In genomic region chr2:51649887-51650286, GRCm38 (mm10) we compare ENCODE assay signal across 20 mouse cellular contexts. TPM values are rescaled to one million over a fixed set of nuclear protein-coding genes. Genes with fewer than 3 reads are reported as not detected.
"Had no signal": no experiment of that assay in that cellular context is flagged by ENCODE, and none has a peak within 500 bp of the region (broad histone marks: within the 10 kb centered on the region; RNA-seq: fewer than 3 reads in every experiment).

No protein-coding gene starts in this region.

- H3K27ac ChIP-seq: kidney, embryonic 15.5 days; limb, embryonic 13.5 days; liver, embryonic 14.5 days; neural tube, embryonic 13.5 days had no signal

- DNase-seq: kidney, adult 2 months; kidney, postnatal 14 days; left cerebral cortex, postnatal 4 days; lung, adult 18-20 months; right cerebral cortex, postnatal 14 days; thymus, adult 18-20 months; thymus, postnatal 14 days had no signal

- H3K27me3 ChIP-seq: kidney, embryonic 15.5 days; limb, embryonic 13.5 days; neural tube, embryonic 13.5 days had no signal

- H3K9me3 ChIP-seq: kidney, embryonic 15.5 days; limb, embryonic 13.5 days; neural tube, embryonic 13.5 days had no signal

- H3K4me3 ChIP-seq: kidney, embryonic 15.5 days; limb, embryonic 13.5 days; neural tube, embryonic 13.5 days had no signal

- H3K9ac ChIP-seq: kidney, embryonic 15.5 days; limb, embryonic 13.5 days; liver, embryonic 14.5 days; neural tube, embryonic 13.5 days had no signal

- H3K4me2 ChIP-seq: kidney, embryonic 15.5 days; limb, embryonic 13.5 days; neural tube, embryonic 13.5 days had no signal

- H3K4me1 ChIP-seq: kidney, embryonic 15.5 days; neural tube, embryonic 13.5 days had no signal

- H3K36me3 ChIP-seq: kidney, embryonic 15.5 days; limb, embryonic 13.5 days; neural tube, embryonic 13.5 days had no signal

RNA-seq across cellular contexts. Expression of gene Tas2r134, which starts 22.6 kb away (rescaled TPM):
- total RNA-seq: layer of hippocampus, adult 8-10 months; layer of hippocampus, postnatal 14 days; left cerebral cortex, adult 18-20 months; left cerebral cortex, postnatal 10 days; left cerebral cortex, postnatal 4 days; liver, adult 2 months; megakaryocyte-erythroid progenitor cell, adult 5-6 weeks had no signal
- polyA plus RNA-seq: kidney, adult 2 months; kidney, embryonic 15.5 days; large intestine, adult 2 months; limb, embryonic 13.5 days; liver, adult 2 months; liver, embryonic 14.5 days; lung, embryonic 16.5 days; neural tube, embryonic 13.5 days; spleen, adult 2 months had no signal
